Mouse (Mus musculus) liver, embryonic 12.5 days (tissue): ENCODE results near the gene Tmcc3. TPM values are rescaled to one million over a fixed set of nuclear protein-coding genes. Genes with fewer than 3 reads are reported as not detected.

Source experiments
- ATAC-seq: fragments of 200-750 bp; cut with Nextera tagmentation; 2 replicates; pipeline ENCODE4 v1.8.0; 2017; ENCODE audit warnings: moderate number of reproducible peaks, mild to moderate bottlenecking, moderate library complexity
- H3K27ac ChIP-seq: fragments of 300-500 bp; sonication (generic); 2 replicates; pipeline ENCODE4 v1.5.1; 2016; ENCODE audit warnings: mild to moderate bottlenecking
- H3K27me3 ChIP-seq: fragments of 300-500 bp; sonication (generic); replicated peaks from 2 replicates; pipeline ENCODE4 v1.6.1; 2016; ENCODE audit warnings: mild to moderate bottlenecking, moderate library complexity
- H3K36me3 ChIP-seq: fragments of 300-500 bp; sonication (generic); 2 replicates; pipeline ENCODE4 v1.6.1; 2016; ENCODE audit warnings: mild to moderate bottlenecking, moderate library complexity
- H3K4me1 ChIP-seq: fragments of 300-500 bp; sonication (generic); 2 replicates; pipeline ENCODE4 v1.6.1; 2016
- H3K4me2 ChIP-seq: fragments of 300-500 bp; sonication (generic); 2 replicates; pipeline ENCODE4 v1.6.1; 2016; ENCODE audit warnings: mild to moderate bottlenecking, moderate library complexity
- H3K4me3 ChIP-seq: fragments of 300-500 bp; sonication (generic); 2 replicates; pipeline ENCODE4 v1.5.1; 2016; ENCODE audit warnings: mild to moderate bottlenecking, moderate library complexity
- H3K9ac ChIP-seq: fragments of 300-500 bp; sonication (generic); 2 replicates; pipeline ENCODE4 v1.6.1; 2016; ENCODE audit warnings: mild to moderate bottlenecking, moderate library complexity
- H3K9me3 ChIP-seq: fragments of 300-500 bp; sonication (generic); replicated peaks from 2 replicates; pipeline ENCODE4 v1.6.1; 2016; ENCODE audit warnings: mild to moderate bottlenecking, moderate library complexity
- WGBS: fragments of 180-500 bp; shearing (Covaris S2); methylation state at CpG from one replicate; pipeline ENCODE4 v1.1.7; 2016; ENCODE audit not compliant: insufficient replicate concordance; 5-methylcytosine and 5-hydroxymethylcytosine counted together
- polyA plus RNA-seq: library from polyadenylated mRNA; unstranded; fragments of >200 nt; fragmentation: Nextera tagmentation; extraction: Ambion mirVana; gene quantifications from 2 replicates; pipeline ENCODE4 v1.2.1, GENCODE M21; 2016

Gene Tmcc3
- polyA plus RNA-seq, 1 experiment from 2014 or later, result 3.7 TPM

- 76% methylated on average over 11 of the region's 11 CpGs for WGBS
- peaks cover 8% of the 10 kb centered on the region; the same call in 1 of the 2 replicates for H3K4me1 ChIP-seq
- no peak overlapping the region for H3K4me2 ChIP-seq
- no peaks in the 10 kb centered on the region for H3K27me3 ChIP-seq
- no peaks in the 10 kb centered on the region for H3K36me3 ChIP-seq
- H3K27ac ChIP-seq, result no peak overlapping the region
- no peak for ATAC-seq
- H3K4me3 ChIP-seq, result no peak overlapping the region
- H3K9me3 ChIP-seq, result no peaks in the 10 kb centered on the region
- H3K9ac ChIP-seq, result no peak overlapping the region
Measured at GRCm38 (mm10) chr10:94350896-94351661, 39.3 kb downstream of the Tmcc3 start.

GRCm38 (mm10) chr10:94352172-94352876 is 40.6 kb downstream of the Tmcc3 start:
- 73% methylated on average over 7 of the region's 7 CpGs for WGBS
- no peak for ATAC-seq
- Histone ChIP-seq H3K4me2 (no peak overlapping the region), H3K9ac (no peak overlapping the region), H3K36me3 (no peaks in the 10 kb centered on the region), H3K4me3 (no peak overlapping the region), H3K27ac (no peak overlapping the region), H3K27me3 (no peaks in the 10 kb centered on the region), H3K9me3 (no peaks in the 10 kb centered on the region), H3K4me1 (peaks cover 12% of the 10 kb centered on the region; the same call in 1 of the 2 replicates)

- ATAC-seq, result no peak
- H3K9me3 ChIP-seq, result no peaks in the 10 kb centered on the region
- H3K4me1 ChIP-seq, result peaks cover 12% of the 10 kb centered on the region; the same call in 1 of the 2 replicates
- H3K27me3 ChIP-seq, result no peaks in the 10 kb centered on the region
- no peaks in the 10 kb centered on the region for H3K36me3 ChIP-seq
- no peak overlapping the region for H3K4me2 ChIP-seq
- no peak overlapping the region for H3K9ac ChIP-seq
- H3K4me3 ChIP-seq, result no peak overlapping the region
- no peak overlapping the region for H3K27ac ChIP-seq
- 73% methylated on average over 9 of the region's 9 CpGs for WGBS
Measured at GRCm38 (mm10) chr10:94352877-94353853, 41.4 kb downstream of the Tmcc3 start.

- Histone ChIP-seq H3K9me3 (no peaks in the 10 kb centered on the region), H3K4me3 (no peak overlapping the region), H3K27ac (no peak overlapping the region), H3K27me3 (no peaks in the 10 kb centered on the region), H3K4me1 (peaks cover 12% of the 10 kb centered on the region; the same call in 1 of the 2 replicates), H3K9ac (no peak overlapping the region), H3K4me2 (no peak overlapping the region), H3K36me3 (no peaks in the 10 kb centered on the region)
- no peak for ATAC-seq
- WGBS, result 38% methylated on average over 4 of the region's 4 CpGs
Measured at GRCm38 (mm10) chr10:94354005-94354404, 42.3 kb downstream of the Tmcc3 start.

- Histone ChIP-seq H3K4me2 (no peak overlapping the region), H3K9me3 (no peaks in the 10 kb centered on the region), H3K4me1 (peaks cover 12% of the 10 kb centered on the region; the same call in 1 of the 2 replicates), H3K36me3 (no peaks in the 10 kb centered on the region), H3K9ac (no peak overlapping the region), H3K27me3 (no peaks in the 10 kb centered on the region), H3K27ac (no peak overlapping the region), H3K4me3 (no peak overlapping the region)
- ATAC-seq, result no peak
- 41% methylated on average over 3 of the region's 3 CpGs for WGBS
Measured at GRCm38 (mm10) chr10:94354427-94354826, 42.7 kb downstream of the Tmcc3 start.

GRCm38 (mm10) chr10:94356504-94357169 is 44.9 kb downstream of the Tmcc3 start:
- no peaks in the 10 kb centered on the region for H3K36me3 ChIP-seq
- 34% methylated on average over 13 of the region's 13 CpGs for WGBS
- H3K27ac ChIP-seq, result no peak overlapping the region
- no peaks in the 10 kb centered on the region for H3K27me3 ChIP-seq
- no peaks in the 10 kb centered on the region for H3K9me3 ChIP-seq
- H3K4me3 ChIP-seq, result no peak overlapping the region
- no peak overlapping the region for H3K4me2 ChIP-seq
- no peak overlapping the region for H3K9ac ChIP-seq
- H3K4me1 ChIP-seq, result peaks cover 12% of the 10 kb centered on the region; the same call in 1 of the 2 replicates
- no peak for ATAC-seq

- 25% methylated on average over 1 of the region's 1 CpGs for WGBS
Measured at GRCm38 (mm10) chr10:94360664-94361063, 48.9 kb downstream of the Tmcc3 start.

GRCm38 (mm10) chr10:94371293-94371692 is 59.5 kb downstream of the Tmcc3 start:
- Histone ChIP-seq H3K27me3 (no peaks in the 10 kb centered on the region), H3K9me3 (no peaks in the 10 kb centered on the region), H3K4me1 (peaks cover 6% of the 10 kb centered on the region; the same call in 1 of the 2 replicates), H3K36me3 (no peaks in the 10 kb centered on the region), H3K4me3 (no peak overlapping the region), H3K27ac (no peak overlapping the region), H3K4me2 (no peak overlapping the region), H3K9ac (no peak overlapping the region)
- 34% methylated on average over 2 of the region's 2 CpGs for WGBS
- peak; percentile 62 for ATAC-seq

More at GRCm38 (mm10) chr10:94360664-94361063, 48.9 kb downstream of the Tmcc3 start:
- no peak overlapping the region for H3K4me3 ChIP-seq
- H3K36me3 ChIP-seq, result no peaks in the 10 kb centered on the region
- H3K9me3 ChIP-seq, result no peaks in the 10 kb centered on the region
- no peaks in the 10 kb centered on the region for H3K27me3 ChIP-seq
- no peak overlapping the region for H3K9ac ChIP-seq
- no peak overlapping the region for H3K4me2 ChIP-seq
- H3K27ac ChIP-seq, result no peak overlapping the region
- H3K4me1 ChIP-seq, result 0 out of 2 replicates have a peak, but pooled peaks cover 4% of the 10 kb centered on the region
- no peak for ATAC-seq

- Histone ChIP-seq H3K27me3 (no peaks in the 10 kb centered on the region), H3K9me3 (no peaks in the 10 kb centered on the region), H3K9ac (no peak overlapping the region), H3K4me3 (no peak overlapping the region), H3K4me1 (no peaks in the 10 kb centered on the region), H3K4me2 (no peak overlapping the region), H3K36me3 (no peaks in the 10 kb centered on the region), H3K27ac (no peak overlapping the region)
- ATAC-seq, result no peak
- WGBS, result 25% methylated on average over 4 of the region's 4 CpGs
Measured at GRCm38 (mm10) chr10:94376941-94377340, 65.2 kb downstream of the Tmcc3 start.

GRCm38 (mm10) chr10:94377844-94378243 is 66.1 kb downstream of the Tmcc3 start:
- Histone ChIP-seq H3K9ac (no peak overlapping the region), H3K36me3 (no peaks in the 10 kb centered on the region), H3K4me2 (peak overlapping the region; percentile 40), H3K4me1 (no peaks in the 10 kb centered on the region), H3K4me3 (no peak overlapping the region), H3K27me3 (no peaks in the 10 kb centered on the region), H3K27ac (no peak overlapping the region), H3K9me3 (no peaks in the 10 kb centered on the region)
- no peak for ATAC-seq
- 62% methylated on average over 10 of the region's 10 CpGs for WGBS

- Histone ChIP-seq H3K27me3 (no peaks in the 10 kb centered on the region), H3K9ac (no peak overlapping the region), H3K27ac (no peak overlapping the region), H3K36me3 (no peaks in the 10 kb centered on the region), H3K9me3 (no peaks in the 10 kb centered on the region), H3K4me2 (peak overlapping the region; percentile 40), H3K4me1 (no peaks in the 10 kb centered on the region), H3K4me3 (0 out of 2 replicates have a peak overlapping the region, but pooled peaks have one; percentile 3)
- WGBS, result 24% methylated on average over 13 of the region's 13 CpGs
- 0 out of 2 replicates have a peak, but pooled peaks have one; percentile 35 for ATAC-seq
Measured at GRCm38 (mm10) chr10:94378383-94378782, 66.6 kb downstream of the Tmcc3 start.
